Mouse (Mus musculus) retina, postnatal 7 days (tissue): ENCODE measurements at regions not wholly inside any gene's neighbourhood (a gene's known extent, or its start where the extent isn't known, plus 50 kb on each side); places are given as distances from the start of the nearest gene placed in this dataset.

Source experiments
- DNase-seq: peaks from one replicate; pipeline ENCODE4 v3.0.0-alpha.2; 2012; ENCODE audit warnings: low read depth, low spot score

- peak; percentile 47 for DNase-seq
These were observed 182.1 kb upstream of the Mkln1 start for GRCm38 (mm10) chr6:31216206-31217059.

- no peak for DNase-seq
These were observed 181.4 kb upstream of the Mkln1 start for GRCm38 (mm10) chr6:31217060-31217541.

- no peak for DNase-seq
These were observed 180.8 kb upstream of the Mkln1 start for GRCm38 (mm10) chr6:31217641-31218138.

GRCm38 (mm10) chr6:31218139-31218750 lies 180.3 kb upstream of the Mkln1 start:
- no peak for DNase-seq

GRCm38 (mm10) chr6:31218880-31219279 lies 179.7 kb upstream of the Mkln1 start:
- no peak for DNase-seq

- DNase-seq, result no peak
These were observed 178.8 kb upstream of the Mkln1 start for GRCm38 (mm10) chr6:31219736-31220135.

- DNase-seq, result no peak
These were observed 178.2 kb upstream of the Mkln1 start for GRCm38 (mm10) chr6:31220184-31220931.

- no peak for DNase-seq
These were observed 177.0 kb upstream of the Mkln1 start for GRCm38 (mm10) chr6:31221490-31221889.

- DNase-seq, result no peak
These were observed 176.4 kb upstream of the Mkln1 start for GRCm38 (mm10) chr6:31222024-31222579.

- no peak for DNase-seq
These were observed 171.1 kb upstream of the Mkln1 start for GRCm38 (mm10) chr6:31227406-31227805.

GRCm38 (mm10) chr6:31228061-31228460 lies 170.5 kb upstream of the Mkln1 start:
- DNase-seq, result no peak

- no peak for DNase-seq
These were observed 166.7 kb upstream of the Mkln1 start for GRCm38 (mm10) chr6:31231821-31232220.

- DNase-seq, result no peak
These were observed 165.1 kb upstream of the Mkln1 start for GRCm38 (mm10) chr6:31233252-31233993.

- DNase-seq, result no peak
These were observed 158.5 kb upstream of the Mkln1 start for GRCm38 (mm10) chr6:31240051-31240450.

- DNase-seq, result no peak
These were observed 148.0 kb upstream of the Mkln1 start for GRCm38 (mm10) chr6:31250526-31250925.

GRCm38 (mm10) chr6:31253251-31253935 lies 145.1 kb upstream of the Mkln1 start:
- DNase-seq, result no peak

GRCm38 (mm10) chr6:31260645-31261345 lies 137.7 kb upstream of the Mkln1 start:
- DNase-seq, result no peak

GRCm38 (mm10) chr6:31261797-31262540 lies 136.6 kb upstream of the Mkln1 start:
- DNase-seq, result no peak

GRCm38 (mm10) chr6:31262651-31263050 lies 135.9 kb upstream of the Mkln1 start:
- no peak for DNase-seq
